Mouse (Mus musculus): ENCODE data around the gene Rimbp2. TPM values are rescaled to one million over a fixed set of nuclear protein-coding genes. Genes with fewer than 3 reads are reported as not detected.

Gene Rimbp2
- polyA plus RNA-seq, 1 experiment from 2014 or later = 3.4 TPM

DNA sequence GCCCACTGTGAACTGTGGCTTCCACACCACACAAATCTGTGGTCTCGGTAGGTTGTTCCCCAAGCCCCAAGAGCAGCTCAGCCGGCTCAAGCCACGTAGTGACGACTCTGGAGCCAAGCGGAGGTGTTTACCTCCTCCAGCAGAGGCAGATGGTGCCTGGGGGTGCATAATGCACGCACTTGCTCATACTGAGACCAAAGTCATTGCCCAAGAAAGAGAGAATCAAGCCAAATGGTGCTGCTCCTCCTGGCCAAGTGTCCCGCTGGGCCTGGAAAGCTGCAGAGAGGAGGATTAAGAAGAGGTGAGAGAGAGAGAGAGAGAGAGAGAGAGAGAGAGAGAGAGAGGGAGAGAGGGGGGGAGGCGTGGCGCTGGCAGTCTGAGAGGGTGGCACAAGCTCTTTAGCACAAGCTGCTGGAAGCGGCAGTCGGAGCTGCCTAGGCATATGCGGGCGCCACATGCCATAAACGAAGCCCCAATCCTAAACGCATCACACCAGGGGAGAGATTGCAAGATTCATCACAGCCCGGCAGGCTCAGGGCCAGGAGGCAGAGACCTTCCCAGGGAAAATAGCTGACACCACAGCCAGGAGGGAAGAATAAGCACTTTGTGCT lies 75.8 kb downstream of the Rimbp2 start:
- peak overlapping the region; percentile 17 for H3K4me2 ChIP-seq (replicated peaks)
- WGBS = 11% methylated on average over 15 of the region's 16 CpGs
- no peak overlapping the region for H3K9ac ChIP-seq (replicated peaks)
- no peaks in the 10 kb centered on the region for H3K36me3 ChIP-seq
- peak overlapping the region; percentile 78 for H3K27ac ChIP-seq (replicated peaks)
- no peaks in the 10 kb centered on the region for H3K27me3 ChIP-seq
- ATAC-seq (replicated peaks) = peak; percentile 94
- no peak overlapping the region for H3K4me3 ChIP-seq
- H3K9me3 ChIP-seq = no peaks in the 10 kb centered on the region
- peaks cover 18% of the 10 kb centered on the region for H3K4me1 ChIP-seq

DNA sequence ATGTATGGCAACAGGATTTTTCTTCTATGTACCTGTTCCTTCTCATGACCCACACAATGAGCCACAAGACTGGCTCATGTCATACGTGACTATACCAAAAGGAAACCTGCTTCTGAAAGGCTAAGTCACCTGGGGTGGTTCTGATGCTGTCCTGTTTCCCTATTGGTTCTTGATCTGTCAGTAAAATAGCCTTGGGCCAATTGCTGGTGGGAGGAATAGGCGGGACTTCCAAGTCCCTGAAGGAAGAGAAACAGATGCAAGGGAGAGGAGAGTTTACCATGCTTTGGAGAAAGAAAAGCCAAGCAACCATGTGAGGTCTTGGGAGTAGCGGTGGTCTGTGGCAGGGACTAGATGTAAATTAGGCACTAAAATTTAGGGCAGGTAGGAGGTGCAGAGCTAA lies 81.6 kb downstream of the Rimbp2 start:
- Histone ChIP-seq H3K4me3 (no peak overlapping the region), H3K4me1 (no peaks in the 10 kb centered on the region), H3K9me3 (no peaks in the 10 kb centered on the region), H3K9ac (replicated peaks) (no peak overlapping the region), H3K27ac (replicated peaks) (no peak overlapping the region), H3K4me2 (replicated peaks) (no peak overlapping the region), H3K36me3 (no peaks in the 10 kb centered on the region), H3K27me3 (no peaks in the 10 kb centered on the region)
- ATAC-seq (replicated peaks) = no peak
- WGBS = 69% methylated on average over 3 of the region's 3 CpGs

DNA sequence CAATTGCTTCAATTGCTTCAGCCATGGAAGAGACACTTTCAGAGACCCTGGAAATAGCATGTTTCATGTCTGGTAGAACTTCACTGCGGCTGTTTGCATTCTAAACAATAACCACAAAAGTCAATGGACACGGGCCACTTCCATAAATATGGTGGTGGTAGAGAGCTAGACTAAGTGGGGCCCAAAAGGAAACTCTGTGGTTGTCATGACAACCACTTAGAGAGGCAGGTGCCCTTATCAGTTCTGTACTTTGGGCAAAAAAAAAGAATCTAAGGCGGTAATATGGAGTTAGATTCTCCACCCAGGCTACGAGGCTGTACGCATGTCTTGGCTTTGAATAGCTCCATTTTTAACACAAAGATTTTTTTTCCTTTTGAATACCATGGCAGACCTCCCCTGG lies 86.5 kb downstream of the Rimbp2 start:
- H3K27ac ChIP-seq (replicated peaks) = no peak overlapping the region
- ATAC-seq (replicated peaks) = no peak
- no peaks in the 10 kb centered on the region for H3K4me1 ChIP-seq
- H3K36me3 ChIP-seq = no peaks in the 10 kb centered on the region
- H3K4me2 ChIP-seq (replicated peaks) = no peak overlapping the region
- WGBS = 63% methylated on average over 5 of the region's 5 CpGs
- H3K9me3 ChIP-seq = no peaks in the 10 kb centered on the region
- H3K27me3 ChIP-seq = no peaks in the 10 kb centered on the region
- H3K9ac ChIP-seq (replicated peaks) = no peak overlapping the region
- no peak overlapping the region for H3K4me3 ChIP-seq

DNA sequence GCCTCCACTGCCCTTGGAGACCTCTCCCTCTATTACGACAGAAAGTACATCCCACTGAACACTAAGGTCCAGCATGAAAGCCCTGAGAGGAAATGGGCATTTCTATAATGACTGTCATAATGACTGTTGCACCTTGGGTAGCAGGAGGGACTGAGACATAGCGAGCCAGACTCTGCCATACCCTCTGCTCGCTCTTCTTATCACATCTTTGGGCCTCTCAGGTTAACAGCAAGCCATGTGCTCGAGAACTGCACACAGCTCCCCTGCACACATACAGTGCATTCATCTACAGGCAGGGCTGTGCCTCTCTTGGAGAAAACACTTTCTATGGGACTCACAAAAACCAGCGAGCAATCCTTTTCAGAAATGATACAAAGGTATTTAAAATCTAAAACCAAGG lies 87.0 kb downstream of the Rimbp2 start:
- Histone ChIP-seq H3K36me3 (no peaks in the 10 kb centered on the region), H3K27ac (replicated peaks) (no peak overlapping the region), H3K4me3 (no peak overlapping the region), H3K27me3 (no peaks in the 10 kb centered on the region), H3K4me1 (no peaks in the 10 kb centered on the region), H3K9ac (replicated peaks) (no peak overlapping the region), H3K9me3 (no peaks in the 10 kb centered on the region), H3K4me2 (replicated peaks) (no peak overlapping the region)
- 84% methylated on average over 5 of the region's 5 CpGs for WGBS
- ATAC-seq (replicated peaks) = no peak

DNA sequence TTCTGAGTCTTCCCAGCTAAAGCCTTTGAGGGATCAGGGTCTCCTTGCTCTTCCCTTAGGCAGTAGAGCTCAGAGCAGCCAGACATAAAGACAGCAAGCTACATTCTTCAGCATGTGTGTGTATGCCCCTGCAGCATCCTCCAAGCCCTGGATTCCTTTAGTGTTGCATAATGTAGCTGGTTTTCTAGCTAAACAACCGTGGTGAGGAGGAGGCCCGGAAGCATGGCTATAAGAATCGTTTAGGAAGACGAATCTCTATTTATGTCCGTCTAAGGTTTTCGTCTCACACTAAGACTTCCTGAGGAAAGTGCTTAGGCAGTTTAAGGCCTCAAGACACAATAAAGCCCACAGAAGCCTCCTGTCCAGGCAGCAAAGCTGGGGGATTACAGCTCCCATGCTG lies 89.8 kb downstream of the Rimbp2 start:
- 49% methylated on average over 6 of the region's 6 CpGs for WGBS
- Histone ChIP-seq H3K9me3 (no peaks in the 10 kb centered on the region), H3K4me3 (no peak overlapping the region), H3K4me2 (replicated peaks) (no peak overlapping the region), H3K36me3 (no peaks in the 10 kb centered on the region), H3K27ac (replicated peaks) (no peak overlapping the region), H3K9ac (replicated peaks) (no peak overlapping the region), H3K4me1 (no peaks in the 10 kb centered on the region), H3K27me3 (no peaks in the 10 kb centered on the region)
- ATAC-seq (replicated peaks) = no peak

DNA sequence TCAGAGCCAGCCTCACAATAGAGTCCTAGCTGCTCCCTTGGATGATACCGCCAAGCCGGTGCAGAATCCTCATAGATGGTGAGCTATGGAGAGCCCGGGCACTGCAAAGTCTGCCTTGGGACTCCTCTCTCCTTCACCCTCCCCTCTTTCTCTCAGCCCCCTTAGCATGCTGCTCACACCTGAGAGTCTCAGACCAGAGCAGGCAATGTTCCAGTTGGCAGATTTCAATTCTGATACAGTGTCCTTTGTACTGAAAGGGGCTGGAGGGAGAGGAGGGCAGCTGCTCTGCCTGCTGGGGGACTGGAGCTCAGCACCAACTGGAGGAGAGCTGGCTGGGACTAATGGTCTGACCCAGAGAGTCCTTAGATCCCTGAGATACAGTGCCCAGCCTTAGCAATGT lies 92.4 kb downstream of the Rimbp2 start:
- Histone ChIP-seq H3K4me2 (replicated peaks) (no peak overlapping the region), H3K9ac (replicated peaks) (no peak overlapping the region), H3K9me3 (no peaks in the 10 kb centered on the region), H3K4me3 (no peak overlapping the region), H3K36me3 (no peaks in the 10 kb centered on the region), H3K27ac (replicated peaks) (no peak overlapping the region), H3K4me1 (no peaks in the 10 kb centered on the region), H3K27me3 (no peaks in the 10 kb centered on the region)
- ATAC-seq (replicated peaks) = no peak
- WGBS = 91% methylated on average over 3 of the region's 3 CpGs

DNA sequence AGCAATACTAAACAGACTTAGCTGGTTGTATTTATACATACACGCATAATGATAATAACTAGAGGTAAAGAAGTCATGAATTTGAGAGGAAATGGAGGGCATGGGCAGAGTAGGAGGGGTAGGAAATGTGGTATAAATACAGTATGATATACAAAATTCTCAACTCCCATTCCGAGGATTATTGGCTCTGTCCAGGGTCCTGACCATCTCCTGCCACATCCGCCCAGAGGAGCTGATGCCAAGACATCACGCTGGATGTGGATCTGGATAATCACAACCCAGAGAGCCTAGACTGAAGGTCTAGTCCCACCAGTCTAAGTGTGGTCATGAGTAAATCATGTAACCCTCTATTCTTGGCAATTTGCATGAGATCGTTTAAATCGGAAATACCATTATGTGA lies 100.5 kb downstream of the Rimbp2 start:
- Histone ChIP-seq H3K9ac (replicated peaks) (no peak overlapping the region), H3K4me1 (no peaks in the 10 kb centered on the region), H3K27ac (replicated peaks) (no peak overlapping the region), H3K4me2 (replicated peaks) (no peak overlapping the region), H3K27me3 (no peaks in the 10 kb centered on the region), H3K4me3 (no peak overlapping the region), H3K9me3 (no peaks in the 10 kb centered on the region), H3K36me3 (no peaks in the 10 kb centered on the region)
- WGBS = 61% methylated on average over 6 of the region's 6 CpGs
- no peak for ATAC-seq (replicated peaks)

DNA sequence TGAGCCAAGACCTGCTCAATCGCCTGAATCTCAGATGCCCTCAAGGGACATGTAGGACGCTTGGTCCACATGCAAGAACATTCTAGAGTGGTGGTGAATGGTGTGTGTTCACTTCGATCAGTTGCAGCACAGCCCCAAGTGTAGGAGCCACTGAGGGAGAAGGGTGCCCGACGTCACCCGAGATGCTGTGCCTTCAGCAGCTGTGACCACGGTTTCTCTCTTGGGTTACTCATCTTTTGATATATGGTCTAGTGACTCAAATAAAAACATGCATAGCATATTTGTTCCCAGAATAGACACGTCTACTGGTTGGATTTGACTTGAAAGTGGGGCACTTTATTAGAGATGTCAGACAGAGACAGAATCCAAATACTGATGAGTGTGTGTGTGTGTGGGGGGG lies 105.5 kb downstream of the Rimbp2 start:
- Histone ChIP-seq H3K9ac (replicated peaks) (no peak overlapping the region), H3K4me2 (replicated peaks) (no peak overlapping the region), H3K9me3 (no peaks in the 10 kb centered on the region), H3K4me1 (peaks cover 8% of the 10 kb centered on the region), H3K4me3 (no peak overlapping the region), H3K36me3 (no peaks in the 10 kb centered on the region), H3K27me3 (no peaks in the 10 kb centered on the region), H3K27ac (replicated peaks) (no peak overlapping the region)
- WGBS = 85% methylated on average over 8 of the region's 8 CpGs
- no peak for ATAC-seq (replicated peaks)

DNA sequence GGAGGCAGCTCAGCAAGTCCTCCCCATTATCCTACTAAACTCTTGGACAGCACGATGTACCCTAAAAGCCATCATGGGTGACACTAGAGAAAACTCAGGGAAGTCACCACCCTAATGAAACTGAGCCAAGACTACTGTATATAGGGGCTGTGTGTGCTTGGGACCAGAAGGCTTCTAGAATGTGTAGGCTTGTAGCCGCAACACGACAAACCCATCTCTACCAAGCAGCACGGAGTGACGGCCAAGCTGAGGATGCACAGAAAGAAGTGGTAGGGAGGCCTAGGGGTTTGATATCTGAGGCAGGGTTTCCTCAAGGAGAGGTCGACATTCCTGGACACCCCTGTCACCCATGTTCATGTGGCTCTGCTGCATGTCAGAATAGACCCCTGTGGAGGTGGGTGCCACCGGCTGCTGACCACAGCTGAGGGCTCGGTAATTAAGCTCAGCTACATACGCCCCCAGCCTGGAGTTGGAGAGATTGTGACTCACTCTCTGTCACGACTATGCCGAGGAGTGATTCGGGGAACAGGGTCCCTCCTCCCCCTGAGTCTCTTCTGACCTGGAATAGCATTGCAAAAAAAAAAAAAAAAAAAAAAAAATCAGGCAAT lies 106.7 kb downstream of the Rimbp2 start:
- Histone ChIP-seq H3K36me3 (no peaks in the 10 kb centered on the region), H3K27me3 (no peaks in the 10 kb centered on the region), H3K4me2 (replicated peaks) (no peak overlapping the region), H3K4me1 (peaks cover 8% of the 10 kb centered on the region), H3K27ac (replicated peaks) (no peak overlapping the region), H3K9me3 (no peaks in the 10 kb centered on the region), H3K9ac (replicated peaks) (no peak overlapping the region), H3K4me3 (no peak overlapping the region)
- 86% methylated on average over 12 of the region's 12 CpGs for WGBS
- no peak for ATAC-seq (replicated peaks)

DNA sequence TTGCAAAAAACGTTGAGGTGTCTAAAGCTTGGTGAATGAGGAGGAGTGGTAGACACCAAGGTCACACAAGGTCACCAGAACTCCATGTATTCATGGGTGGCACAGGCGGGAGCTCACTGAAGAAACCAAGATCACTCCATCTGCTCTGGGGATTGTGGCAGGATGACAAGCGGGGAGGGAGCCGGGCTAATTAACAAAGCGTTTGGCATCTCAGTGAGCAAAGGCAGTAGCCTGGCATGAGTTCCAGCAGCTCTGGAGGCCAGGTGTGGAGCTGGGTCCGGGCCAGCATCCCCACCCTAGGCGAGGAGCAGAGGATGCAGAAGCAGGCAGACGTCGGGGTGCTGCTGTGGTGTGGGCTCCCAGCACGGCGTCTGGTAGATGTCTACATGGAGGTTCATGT lies 108.3 kb downstream of the Rimbp2 start:
- Histone ChIP-seq H3K4me2 (replicated peaks) (no peak overlapping the region), H3K27me3 (no peaks in the 10 kb centered on the region), H3K27ac (replicated peaks) (no peak overlapping the region), H3K4me3 (no peak overlapping the region), H3K9ac (replicated peaks) (no peak overlapping the region), H3K9me3 (no peaks in the 10 kb centered on the region), H3K36me3 (no peaks in the 10 kb centered on the region), H3K4me1 (peaks cover 8% of the 10 kb centered on the region)
- WGBS = 56% methylated on average over 11 of the region's 11 CpGs
- no peak for ATAC-seq (replicated peaks)

DNA sequence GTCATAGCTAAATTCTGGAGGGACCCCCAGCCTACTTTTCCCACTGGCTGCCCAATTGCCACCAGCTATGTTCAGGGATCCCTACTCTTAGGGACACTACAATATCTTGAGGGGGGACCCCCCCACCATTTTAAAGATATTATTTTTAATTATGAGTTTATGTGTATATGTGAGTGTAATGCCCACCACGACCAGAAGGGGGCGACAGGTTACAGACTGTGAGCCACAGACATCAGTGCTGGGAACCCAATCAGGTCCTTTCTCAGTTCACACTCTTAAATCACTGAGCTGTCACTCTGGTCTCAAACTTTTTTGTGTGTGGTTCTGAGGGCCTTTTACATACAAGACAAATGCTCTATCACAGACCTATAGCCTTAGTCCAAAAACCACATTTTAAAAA lies 109.3 kb downstream of the Rimbp2 start:
- Histone ChIP-seq H3K4me3 (no peak overlapping the region), H3K9ac (replicated peaks) (no peak overlapping the region), H3K4me1 (peaks cover 8% of the 10 kb centered on the region), H3K9me3 (no peaks in the 10 kb centered on the region), H3K4me2 (replicated peaks) (no peak overlapping the region), H3K27me3 (no peaks in the 10 kb centered on the region), H3K27ac (replicated peaks) (no peak overlapping the region), H3K36me3 (no peaks in the 10 kb centered on the region)
- 68% methylated on average over 2 of the region's 2 CpGs for WGBS
- no peak for ATAC-seq (replicated peaks)

DNA sequence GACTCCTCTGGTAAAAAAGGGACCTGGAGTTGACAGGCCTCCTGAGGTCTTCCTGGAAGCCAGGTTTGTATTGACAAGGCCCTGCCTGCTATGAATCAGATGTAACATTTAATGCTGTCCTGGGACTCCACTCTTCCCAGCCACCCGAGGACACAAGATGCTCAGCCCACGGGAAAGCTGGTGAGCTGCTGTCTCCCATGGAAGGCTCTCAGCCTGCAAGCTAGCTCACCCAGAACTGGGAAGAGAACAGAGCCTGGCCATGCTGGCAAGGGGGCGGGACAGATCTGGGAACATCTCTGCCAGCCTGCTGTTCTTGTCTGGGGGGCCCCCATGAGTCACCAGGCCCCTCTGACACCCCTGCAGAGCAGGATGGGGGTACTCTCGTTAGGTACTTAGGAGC lies 111.7 kb downstream of the Rimbp2 start:
- Histone ChIP-seq H3K27ac (replicated peaks) (no peak overlapping the region), H3K9me3 (no peaks in the 10 kb centered on the region), H3K36me3 (no peaks in the 10 kb centered on the region), H3K9ac (replicated peaks) (no peak overlapping the region), H3K27me3 (no peaks in the 10 kb centered on the region), H3K4me2 (replicated peaks) (no peak overlapping the region), H3K4me1 (peaks cover 8% of the 10 kb centered on the region), H3K4me3 (no peak overlapping the region)
- WGBS = 62% methylated on average over 4 of the region's 4 CpGs
- no peak for ATAC-seq (replicated peaks)

DNA sequence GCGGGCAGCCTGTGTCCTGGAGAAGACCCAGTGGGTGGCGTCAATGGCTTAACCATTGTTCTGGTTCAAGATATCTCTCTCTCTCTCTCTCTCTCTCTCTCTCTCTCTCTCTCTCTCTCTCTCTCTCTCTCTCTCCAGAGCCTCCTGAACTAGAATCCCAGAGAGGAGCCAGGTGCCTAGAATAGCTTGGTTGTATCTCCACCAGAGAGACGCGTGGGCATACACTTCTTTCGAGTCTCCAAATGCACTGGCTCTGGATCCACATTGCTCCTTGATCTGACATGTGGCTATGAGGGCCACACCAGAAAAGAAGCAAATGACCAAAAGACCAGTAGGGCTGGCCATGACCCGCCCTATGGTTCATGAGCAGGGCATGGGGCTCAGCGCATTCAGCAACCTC lies 116.2 kb downstream of the Rimbp2 start:
- Histone ChIP-seq H3K27me3 (no peaks in the 10 kb centered on the region), H3K4me1 (no peaks in the 10 kb centered on the region), H3K9ac (replicated peaks) (no peak overlapping the region), H3K4me2 (replicated peaks) (no peak overlapping the region), H3K27ac (replicated peaks) (no peak overlapping the region), H3K36me3 (no peaks in the 10 kb centered on the region), H3K9me3 (no peaks in the 10 kb centered on the region), H3K4me3 (no peak overlapping the region)
- 93% methylated on average over 7 of the region's 7 CpGs for WGBS
- ATAC-seq (replicated peaks) = no peak
